Mouse (Mus musculus): ENCODE data around the gene Eme1. TPM values are rescaled to one million over a fixed set of nuclear protein-coding genes. Genes with fewer than 3 reads are reported as not detected.
A peak's percentile ranks its signal among the peaks of the same experiment; 100 is the strongest.
"Not testable (repeated sequence)": the region's sequence is repeated elsewhere in the genome, so short reads cannot be mapped to it uniquely, and the experiment has no call there.

The Eme1 gene
- polyA plus RNA-seq, 1 experiment from 2014 or later: 6.2 TPM

DNA sequence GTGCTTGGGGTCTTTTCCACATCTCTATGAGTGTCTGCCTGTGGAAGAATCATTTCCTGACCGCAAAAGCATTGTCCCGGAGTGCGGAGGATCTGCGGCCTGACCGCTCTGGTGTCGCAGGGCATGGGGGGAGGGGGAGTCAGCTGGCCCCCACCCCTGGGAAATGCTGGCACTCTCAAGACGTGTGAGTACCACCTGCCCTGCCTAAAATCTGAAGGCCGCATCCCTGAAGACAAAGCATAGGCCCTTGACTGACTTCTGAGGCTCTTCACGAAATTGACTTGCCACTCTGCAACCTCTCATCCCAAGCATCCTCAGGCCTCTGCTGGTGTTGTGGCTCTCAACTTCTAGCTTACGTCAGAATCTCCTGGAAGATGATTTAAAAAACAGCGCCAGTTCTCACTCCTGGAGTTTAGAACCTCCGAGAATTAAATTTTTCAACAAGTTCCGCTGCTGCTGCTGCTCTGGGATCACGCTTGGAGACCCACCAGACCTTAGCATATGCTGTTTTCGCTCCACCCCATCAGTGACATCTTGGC, 23.9 kb upstream of the Eme1 start:
- 32% methylated on average over 15 of the region's 15 CpGs for WGBS
- Histone ChIP-seq H3K4me3 (peak overlapping the region; percentile 93), H3K27ac (peak overlapping the region; percentile 95; the same call in 1 of the 2 replicates), H3K4me1 (replicated peaks) (peaks cover 39% of the 10 kb centered on the region), H3K9me3 (no peaks in the 10 kb centered on the region), H3K4me2 (peak overlapping the region; percentile 70), H3K36me3 (no peaks in the 10 kb centered on the region), H3K9ac (peak overlapping the region; percentile 95), H3K27me3 (no peaks in the 10 kb centered on the region)
- ATAC-seq (ENCODE audit: low FRiP score): peak; percentile 60

GRCm38 (mm10) chr11:94676754-94677606, 23.2 kb upstream of the Eme1 start, which contains the start of gene Xylt2:
Gene Xylt2 (minus strand): TSS chr11:94677515.
- Histone ChIP-seq H3K27me3 (no peaks in the 10 kb centered on the region), H3K9ac (peak within 1 kb of the TSS; percentile 95), H3K4me1 (replicated peaks) (peaks cover 41% of the 10 kb centered on the region), H3K4me3 (peak within 1 kb of the TSS; percentile 93), H3K4me2 (peak within 1 kb of the TSS; percentile 70), H3K27ac (peak within 1 kb of the TSS; percentile 95), H3K9me3 (no peaks in the 10 kb centered on the region), H3K36me3 (no peaks in the 10 kb centered on the region)
- WGBS: under 1% methylated on average over 78 of the region's 82 CpGs
- ATAC-seq (ENCODE audit: low FRiP score): peak; percentile 95

DNA sequence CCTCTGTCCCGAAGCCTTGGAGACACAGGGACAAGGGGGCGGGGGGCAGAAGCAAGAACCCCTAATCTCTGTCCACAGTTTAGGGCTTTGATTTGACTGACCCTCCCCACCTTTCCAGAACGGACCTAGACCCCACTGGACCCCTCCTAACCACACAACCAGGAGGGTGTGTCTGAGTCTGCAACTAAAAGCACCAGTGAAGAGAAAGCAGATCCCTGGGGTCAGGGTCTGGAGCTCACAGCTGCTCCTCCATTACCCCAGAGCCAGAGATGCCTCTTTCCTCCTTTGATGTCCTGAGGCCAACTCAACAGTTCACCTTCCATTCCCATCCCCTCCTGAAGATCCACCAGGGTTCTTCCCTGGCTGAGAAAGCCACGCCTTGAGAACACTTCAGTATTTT, 22.5 kb upstream of the Eme1 start:
- Histone ChIP-seq H3K27ac (no peak overlapping the region), H3K9ac (peak overlapping the region; percentile 95)
- ATAC-seq (ENCODE audit: low FRiP score): peak; percentile 2; the same call in 1 of the 2 replicates

GRCm38 (mm10) chr11:94675446-94675845, 21.7 kb upstream of the Eme1 start:
- Histone ChIP-seq H3K9ac (peak overlapping the region; percentile 95; the same call in 1 of the 2 replicates), H3K36me3 (peaks cover 5% of the 10 kb centered on the region), H3K27me3 (no peaks in the 10 kb centered on the region), H3K4me2 (peak overlapping the region; percentile 70), H3K9me3 (no peaks in the 10 kb centered on the region), H3K4me3 (peak overlapping the region; percentile 93; the same call in 1 of the 2 replicates), H3K27ac (peak overlapping the region; percentile 40; the same call in 1 of the 2 replicates), H3K4me1 (replicated peaks) (peaks cover 47% of the 10 kb centered on the region)
- WGBS: 87% methylated on average over 5 of the region's 5 CpGs
- no peak for ATAC-seq (ENCODE audit: low FRiP score)

More for the DNA sequence above, 22.5 kb upstream of the Eme1 start:
- Histone ChIP-seq H3K27me3 (no peaks in the 10 kb centered on the region), H3K9me3 (no peaks in the 10 kb centered on the region), H3K4me2 (peak overlapping the region; percentile 70), H3K36me3 (no peaks in the 10 kb centered on the region), H3K4me3 (peak overlapping the region; percentile 93), H3K4me1 (replicated peaks) (peaks cover 47% of the 10 kb centered on the region)
- 40% methylated on average over 4 of the region's 4 CpGs for WGBS

- no peak overlapping the region for H3K27ac ChIP-seq
- H3K4me1 ChIP-seq (replicated peaks): peaks cover 47% of the 10 kb centered on the region
- no peak overlapping the region for H3K4me2 ChIP-seq
- no peaks in the 10 kb centered on the region for H3K9me3 ChIP-seq
- H3K4me3 ChIP-seq: no peak overlapping the region
- H3K9ac ChIP-seq: no peak overlapping the region; the same call in 1 of the 2 replicates
- no peaks in the 10 kb centered on the region for H3K27me3 ChIP-seq
- ATAC-seq (ENCODE audit: low FRiP score): no peak
- 89% methylated on average over 5 of the region's 5 CpGs for WGBS
- peaks cover 10% of the 10 kb centered on the region for H3K36me3 ChIP-seq
Observed at GRCm38 (mm10) chr11:94674984-94675383, 21.2 kb upstream of the Eme1 start.

GRCm38 (mm10) chr11:94665281-94665680, 11.5 kb upstream of the Eme1 start:
- Histone ChIP-seq H3K9me3 (no peaks in the 10 kb centered on the region), H3K4me1 (replicated peaks) (no peaks in the 10 kb centered on the region), H3K36me3 (peaks cover 94% of the 10 kb centered on the region), H3K4me2 (no peak overlapping the region), H3K9ac (no peak overlapping the region), H3K4me3 (no peak overlapping the region), H3K27ac (no peak overlapping the region), H3K27me3 (no peaks in the 10 kb centered on the region)
- WGBS: 95% methylated on average over 6 of the region's 6 CpGs
- no peak for ATAC-seq (ENCODE audit: low FRiP score)

DNA sequence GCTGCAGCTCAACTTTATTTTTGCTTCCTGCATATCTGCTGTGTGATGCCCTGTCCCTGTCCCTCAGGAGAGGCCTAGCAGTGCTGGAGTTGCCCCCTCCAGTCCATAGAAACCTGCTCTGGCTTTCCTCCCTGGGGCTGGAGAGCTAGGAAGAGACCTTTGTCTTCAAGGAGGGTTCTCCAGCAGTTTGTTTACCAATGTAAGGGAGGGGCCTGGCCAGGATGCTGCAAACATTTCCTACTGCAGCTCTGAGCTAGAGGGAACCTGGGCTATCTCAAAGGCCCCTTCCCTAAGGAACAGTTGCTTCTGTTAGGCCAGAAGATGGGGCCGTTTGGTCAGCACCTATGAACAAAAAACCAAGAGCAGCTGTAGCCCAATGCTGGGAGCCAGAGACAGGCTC, 7.6 kb upstream of the Eme1 start:
- 60% methylated on average over 1 of the region's 1 CpGs for WGBS
- no peak overlapping the region for H3K4me3 ChIP-seq
- peaks cover 91% of the 10 kb centered on the region for H3K36me3 ChIP-seq
- no peaks in the 10 kb centered on the region for H3K9me3 ChIP-seq
- ATAC-seq (ENCODE audit: low FRiP score): no peak
- H3K9ac ChIP-seq: no peak overlapping the region
- no peaks in the 10 kb centered on the region for H3K27me3 ChIP-seq
- peak overlapping the region; percentile 18; the same call in 1 of the 2 replicates for H3K27ac ChIP-seq
- H3K4me2 ChIP-seq: no peak overlapping the region
- no peaks in the 10 kb centered on the region for H3K4me1 ChIP-seq (replicated peaks)

- Histone ChIP-seq H3K9me3 (no peaks in the 10 kb centered on the region), H3K4me1 (replicated peaks) (peaks cover 23% of the 10 kb centered on the region), H3K27me3 (no peaks in the 10 kb centered on the region), H3K36me3 (peaks cover 19% of the 10 kb centered on the region), H3K27ac (no peak overlapping the region), H3K9ac (peak overlapping the region; percentile 72; the same call in 1 of the 2 replicates), H3K4me3 (peak overlapping the region; percentile 63), H3K4me2 (peak overlapping the region; percentile 82)
- ATAC-seq (ENCODE audit: low FRiP score): 0 out of 2 replicates have a peak, but pooled peaks have one; percentile 9
- WGBS: 52% methylated on average over 8 of the region's 8 CpGs
Observed at GRCm38 (mm10) chr11:94652973-94653372, 791 bp downstream of the Eme1 start.

DNA sequence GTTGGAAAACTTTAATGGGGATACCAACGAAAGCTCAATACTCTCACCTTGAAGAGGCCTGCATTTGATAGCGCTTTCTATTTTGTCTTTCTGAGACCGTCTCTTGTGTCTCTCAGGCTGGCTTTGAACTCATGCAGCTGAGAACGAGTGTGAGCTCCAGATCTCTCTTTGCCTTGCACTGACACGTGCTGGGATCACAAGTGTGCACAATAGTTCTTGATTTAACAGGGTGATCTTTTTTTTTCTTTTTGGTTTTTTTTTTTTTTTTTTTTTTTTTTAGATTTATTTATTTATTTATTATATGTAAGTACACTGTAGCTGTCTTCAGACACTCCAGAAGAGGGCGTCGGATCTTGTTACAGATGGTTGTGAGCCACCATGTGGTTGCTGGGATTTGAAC, 2.5 kb downstream of the Eme1 start:
- 98% methylated on average over 5 of the region's 7 CpGs for WGBS
- H3K9ac ChIP-seq; ATAC-seq (ENCODE audit: low FRiP score); H3K9me3 ChIP-seq; H3K27ac ChIP-seq; H3K4me3 ChIP-seq; H3K4me2 ChIP-seq; H3K27me3 ChIP-seq: not testable (repeated sequence)
- Histone ChIP-seq H3K4me1 (replicated peaks) (peaks cover 23% of the 10 kb centered on the region), H3K36me3 (peaks cover 22% of the 10 kb centered on the region)

GRCm38 (mm10) chr11:94646457-94646856, 7.3 kb downstream of the Eme1 start:
- no peak overlapping the region for H3K9ac ChIP-seq
- no peaks in the 10 kb centered on the region for H3K9me3 ChIP-seq
- H3K36me3 ChIP-seq: peaks cover 69% of the 10 kb centered on the region
- no peaks in the 10 kb centered on the region for H3K27me3 ChIP-seq
- no peaks in the 10 kb centered on the region for H3K4me1 ChIP-seq (replicated peaks)
- no peak overlapping the region for H3K27ac ChIP-seq
- no peak overlapping the region for H3K4me3 ChIP-seq
- no peak overlapping the region for H3K4me2 ChIP-seq
- WGBS: 95% methylated on average over 4 of the region's 4 CpGs
- no peak for ATAC-seq (ENCODE audit: low FRiP score)

GRCm38 (mm10) chr11:94644461-94645219, 9.1 kb downstream of the Eme1 start:
- no peak overlapping the region for H3K27ac ChIP-seq
- no peaks in the 10 kb centered on the region for H3K27me3 ChIP-seq
- no peaks in the 10 kb centered on the region for H3K9me3 ChIP-seq
- no peak overlapping the region for H3K4me3 ChIP-seq
- 84% methylated on average over 8 of the region's 8 CpGs for WGBS
- no peak for ATAC-seq (ENCODE audit: low FRiP score)
- no peaks in the 10 kb centered on the region for H3K4me1 ChIP-seq (replicated peaks)
- peaks cover 85% of the 10 kb centered on the region for H3K36me3 ChIP-seq
- H3K9ac ChIP-seq: no peak overlapping the region
- H3K4me2 ChIP-seq: no peak overlapping the region

- H3K27ac ChIP-seq: no peak overlapping the region
- WGBS: 93% methylated on average over 5 of the region's 5 CpGs
Observed at GRCm38 (mm10) chr11:94634431-94634830, 19.3 kb downstream of the Eme1 start.

More at GRCm38 (mm10) chr11:94634431-94634830, 19.3 kb downstream of the Eme1 start:
- Histone ChIP-seq H3K4me2 (no peak overlapping the region), H3K9me3 (no peaks in the 10 kb centered on the region), H3K9ac (no peak overlapping the region), H3K4me3 (no peak overlapping the region), H3K27me3 (no peaks in the 10 kb centered on the region), H3K4me1 (replicated peaks) (peaks cover 15% of the 10 kb centered on the region), H3K36me3 (peaks cover 76% of the 10 kb centered on the region)
- no peak for ATAC-seq (ENCODE audit: low FRiP score)
